Mouse (Mus musculus) olfactory bulb, adult 2 months (tissue): ENCODE measurements around the gene Ndufs3. TPM values are rescaled to one million over a fixed set of nuclear protein-coding genes. Genes with fewer than 3 reads are reported as not detected.

Experiments
- H3K27ac ChIP-seq: fragments of 200-500 bp; 2 replicates; pipeline ENCODE4 v1.5.1; 2012; ENCODE audit warnings: low read depth, low read length; ENCODE audit not compliant: insufficient read depth
- H3K4me1 ChIP-seq: fragments of 200-500 bp; 2 replicates; pipeline ENCODE4 v1.6.1; 2012; ENCODE audit warnings: low read length; ENCODE audit not compliant: control insufficient read depth, insufficient read depth
- H3K4me3 ChIP-seq: fragments of 200-500 bp; 2 replicates; pipeline ENCODE4 v1.5.1; 2012; ENCODE audit warnings: mild to moderate bottlenecking, low read depth, low read length, moderate library complexity; ENCODE audit not compliant: insufficient read depth
- CTCF ChIP-seq: fragments of 200-500 bp; IDR thresholded peaks from 2 replicates; pipeline ENCODE4 v1.5.1; 2012; ENCODE audit warnings: low read depth, mild to moderate bottlenecking, low read length, moderate library complexity; ENCODE audit not compliant: insufficient read depth
- POLR2A ChIP-seq: fragments of 200-500 bp; IDR thresholded peaks from 2 replicates; pipeline ENCODE4 v1.6.1; 2012; ENCODE audit warnings: mild to moderate bottlenecking, low read depth, low read length, moderate library complexity; ENCODE audit not compliant: insufficient read depth
- WGBS: fragments of 180-500 bp; shearing (Covaris S2); methylation state at CpG from one replicate; pipeline ENCODE4 v1.1.7; 2018; 5-methylcytosine and 5-hydroxymethylcytosine counted together
- polyA plus RNA-seq: library from polyadenylated mRNA; stranded (reverse); fragments of >200 nt; gene quantifications from 2 replicates; pipeline ENCODE4 v1.2.4, GENCODE M21; 2012; ENCODE audit warnings: low replicate concordance; ENCODE audit not compliant: missing spikeins, insufficient read depth, insufficient read length

Gene Ndufs3
- polyA plus RNA-seq, 1 experiment, result not detected

GRCm38 (mm10) chr2:90847681-90848050 lies 57.0 kb downstream of the Ndufs3 start:
- WGBS, result under 1% methylated on average over 13 of the region's 13 CpGs
- TF ChIP-seq POLR2A (no peak), CTCF (no peak)
- peak overlapping the region; percentile 85 for H3K27ac ChIP-seq
- no peaks in the 10 kb centered on the region for H3K4me1 ChIP-seq
- peak overlapping the region; percentile 92 for H3K4me3 ChIP-seq

GRCm38 (mm10) chr2:90846955-90847680 lies 57.5 kb downstream of the Ndufs3 start, which contains the start of gene Mtch2:
TSS of gene Mtch2 (plus strand) at chr2:90847155.
- no peaks in the 10 kb centered on the region for H3K4me1 ChIP-seq
- WGBS, result under 1% methylated on average over 67 of the region's 67 CpGs
- H3K27ac ChIP-seq, result peak within 1 kb of the TSS; percentile 88
- peak; percentile 78 for TF ChIP-seq POLR2A
- TF ChIP-seq CTCF, result no peak
- peak within 1 kb of the TSS; percentile 92 for H3K4me3 ChIP-seq

- whole genome bisulfite sequencing, result 2% methylated on average over 8 of the region's 8 CpGs
These were observed 58.1 kb downstream of the Ndufs3 start for GRCm38 (mm10) chr2:90846597-90846954.

DNA sequence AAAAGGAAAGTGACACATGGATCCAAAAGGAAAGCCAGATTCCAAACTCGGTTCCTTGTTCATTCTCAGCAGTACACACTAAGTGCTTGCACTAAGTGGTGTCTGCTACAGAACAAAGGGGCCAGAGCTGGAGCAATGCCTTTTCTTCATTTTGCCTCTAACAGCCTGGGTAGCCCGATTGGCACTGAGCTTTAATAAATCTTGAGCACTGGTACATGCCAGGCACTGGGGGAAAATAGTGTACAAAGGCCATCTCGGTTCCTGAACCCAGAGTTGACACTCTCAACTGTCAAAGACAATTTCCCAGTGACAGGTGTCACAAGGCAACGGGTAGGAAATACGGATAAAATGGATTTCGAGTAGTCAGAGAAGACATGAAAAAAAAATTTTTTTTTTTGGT lies 58.5 kb downstream of the Ndufs3 start:
- Histone ChIP-seq H3K4me1 (no peaks in the 10 kb centered on the region), H3K27ac (peak overlapping the region; percentile 88), H3K4me3 (no peak overlapping the region)
- TF ChIP-seq POLR2A, result no peak
- no peak for TF ChIP-seq CTCF
- 26% methylated on average over 6 of the region's 6 CpGs for WGBS

More at GRCm38 (mm10) chr2:90846597-90846954, 58.1 kb downstream of the Ndufs3 start:
- TF ChIP-seq POLR2A, result no peak
- no peak for TF ChIP-seq CTCF
- H3K4me1 ChIP-seq, result no peaks in the 10 kb centered on the region
- H3K27ac ChIP-seq, result peak overlapping the region; percentile 88
- H3K4me3 ChIP-seq, result peak overlapping the region; percentile 92

- Histone ChIP-seq H3K4me1 (no peaks in the 10 kb centered on the region), H3K27ac (no peak overlapping the region), H3K4me3 (no peak overlapping the region)
- TF ChIP-seq POLR2A, result no peak
- TF ChIP-seq CTCF, result no peak
- WGBS, result 86% methylated on average over 5 of the region's 5 CpGs
These were observed 59.4 kb downstream of the Ndufs3 start for GRCm38 (mm10) chr2:90845234-90845633.

Other genes starting within 250 kb of the Ndufs3 start
- gene Nup160, start 227.6 kb downstream of the Ndufs3 start, polyA plus RNA-seq, result not detected in 2 replicates
- 360 TPM in 1 of 2 replicates, not detected in the other for gene Fnbp4, start 159.5 kb downstream of the Ndufs3 start, polyA plus RNA-seq
- gene Agbl2, start 122.1 kb downstream of the Ndufs3 start, polyA plus RNA-seq, result not detected in 2 replicates
- gene Mtch2, start 57.7 kb downstream of the Ndufs3 start, polyA plus RNA-seq, result 367 TPM in 1 of 2 replicates, not detected in the other
- gene C1qtnf4, start 19.0 kb downstream of the Ndufs3 start, polyA plus RNA-seq, result not detected in 2 replicates
- gene Kbtbd4, start 87 bp downstream of the Ndufs3 start, polyA plus RNA-seq, result not detected in 2 replicates
- 177 and 210 TPM in 2 replicates for gene Celf1, start 35.6 kb upstream of the Ndufs3 start, polyA plus RNA-seq
- not detected in 2 replicates for gene Rapsn, start 130.8 kb upstream of the Ndufs3 start, polyA plus RNA-seq
- gene Psmc3, start 149.2 kb upstream of the Ndufs3 start, polyA plus RNA-seq, result not detected in 2 replicates
- gene Slc39a13, start 165.6 kb upstream of the Ndufs3 start, polyA plus RNA-seq, result not detected in 2 replicates
- not detected in 2 replicates for gene Spi1, start 177.6 kb upstream of the Ndufs3 start, polyA plus RNA-seq
- not detected in 2 replicates for gene Mybpc3, start 213.3 kb upstream of the Ndufs3 start, polyA plus RNA-seq